Mouse (Mus musculus) C2C12 (cell line): ENCODE data around the gene Cipc.

Source experiments
- CTCF ChIP-seq: IDR thresholded peaks from one replicate; pipeline ENCODE4 v1.5.1; 2011; ENCODE audit not compliant: control insufficient read depth, insufficient read depth, insufficient read length
- FOSL1 ChIP-seq: IDR thresholded peaks from one replicate; pipeline ENCODE4 v1.8.0; 2011; ENCODE audit warnings: mild to moderate bottlenecking, low read length; ENCODE audit not compliant: poor library complexity, insufficient read depth, severe bottlenecking
- MYOD1 ChIP-seq: IDR thresholded peaks from one replicate; pipeline ENCODE4 v1.6.1; 2011; ENCODE audit warnings: low read depth; ENCODE audit not compliant: control insufficient read depth, insufficient read length

DNA sequence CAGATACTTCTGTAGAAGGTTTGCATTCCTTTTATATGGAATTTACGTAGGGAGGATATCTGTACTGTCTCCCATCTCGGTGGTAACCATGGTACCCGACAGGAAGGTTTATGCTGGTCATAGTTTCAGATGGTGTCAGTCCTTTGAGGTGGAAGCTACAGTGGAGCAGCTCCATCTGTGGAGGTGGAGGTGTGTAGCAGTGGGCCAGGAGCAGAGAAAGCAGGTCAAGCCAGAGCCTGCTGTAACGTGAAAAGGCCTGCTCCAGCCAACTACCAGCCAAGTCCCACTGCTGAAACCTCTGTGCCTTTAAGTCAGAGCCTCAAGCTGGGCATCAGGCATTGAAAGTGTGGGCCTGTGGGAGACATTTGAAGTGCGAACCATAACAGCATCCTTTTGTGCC lies 11.7 kb downstream of the Cipc start:
- no peak for TF ChIP-seq CTCF
- TF ChIP-seq FOSL1: no peak
- TF ChIP-seq MYOD1: no peak
